Mouse (Mus musculus): ENCODE results near the gene Mettl8. TPM values are rescaled to one million over a fixed set of nuclear protein-coding genes. Genes with fewer than 3 reads are reported as not detected.

The Mettl8 gene
- total RNA-seq (2021): 10 to 100 TPM; 11.0 to 13.3 TPM
- long read RNA-seq, experiment 1, transcript Mettl8-204 (10 exons, 2,347 nt): major isoform, 12 of 16 reads
- long read RNA-seq, experiment 1, partial matches to known transcripts: 0 of 16 reads
- long read RNA-seq, experiment 1, other reads (novel, unspliced or antisense): 4 of 16 reads
- long read RNA-seq, experiment 2, transcript Mettl8-204 (10 exons, 2,347 nt): major isoform, 56 of 89 reads
- long read RNA-seq, experiment 2, partial matches to known transcripts: 4 of 89 reads
- long read RNA-seq, experiment 2, other reads (novel, unspliced or antisense): 29 of 89 reads

GRCm38 (mm10) chr2:71055300-71056114, at the start of gene Mettl8, which contains the start of gene Dcaf17:
TSS of gene Mettl8 (minus strand) at chr2:71055583.
TSS of gene Dcaf17 (plus strand) at chr2:71055328.
- DNase-seq (ENCODE audit: low spot score in 2 of 2): peak; percentile 83 to 87

GRCm38 (mm10) chr2:71104696-71105095, 49.3 kb upstream of the Mettl8 start:
- DNase-seq (ENCODE audit: low spot score in 2 of 2): no peak

DNA sequence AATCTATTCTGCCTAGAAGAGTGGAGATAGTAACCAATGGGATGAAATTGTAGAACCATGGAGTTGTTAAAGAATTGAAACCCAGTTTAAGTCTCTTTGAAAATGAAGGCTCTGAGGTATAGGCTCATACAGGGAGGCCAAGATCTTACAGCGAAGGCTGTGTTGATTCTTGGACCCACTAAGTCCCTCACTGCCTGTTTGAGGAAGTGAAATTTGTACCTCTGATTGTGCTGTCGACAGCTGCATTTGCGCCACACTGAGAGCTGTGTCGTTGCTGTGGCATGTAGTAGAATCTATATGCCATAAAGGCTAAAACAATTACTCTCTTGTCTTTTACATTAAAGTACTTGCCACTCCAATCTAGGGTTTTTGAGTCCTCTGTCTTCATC, 47.9 kb upstream of the Mettl8 start:
- no peak for DNase-seq (ENCODE audit: low spot score in 2 of 2)

DNA sequence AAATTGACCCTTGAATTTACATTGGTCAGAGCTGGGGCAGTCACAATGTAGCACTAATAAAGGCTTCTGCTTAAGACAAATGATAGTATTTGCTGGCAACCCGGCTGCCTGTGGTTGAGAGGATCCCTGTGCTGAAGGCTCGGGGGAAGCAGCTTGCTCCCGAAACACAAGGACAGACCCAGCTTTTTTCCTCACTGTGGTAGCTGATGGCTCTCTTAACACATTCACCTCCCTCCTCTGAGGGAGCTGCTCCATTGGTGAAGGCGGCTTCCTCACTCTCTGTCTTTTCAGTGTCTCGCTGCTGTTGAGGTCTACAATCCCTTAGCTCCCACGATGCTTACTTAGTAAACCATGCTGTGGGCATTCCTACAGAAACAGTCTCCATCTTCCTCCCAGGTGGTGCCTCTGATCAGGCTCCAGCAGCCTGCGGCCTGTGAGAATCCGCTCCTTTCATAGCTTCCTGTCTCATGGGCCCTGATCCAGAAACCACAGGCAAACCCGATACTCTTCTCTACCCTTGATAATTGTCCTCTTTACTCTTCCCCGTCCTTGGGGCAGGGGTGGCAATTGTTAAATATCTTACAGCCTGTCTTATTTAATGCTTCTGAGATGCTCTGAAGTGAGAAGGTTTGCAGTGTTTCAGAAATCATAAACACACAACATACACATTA, 47.4 kb upstream of the Mettl8 start:
- no peak for DNase-seq (ENCODE audit: low spot score in 2 of 2)

GRCm38 (mm10) chr2:71096170-71096569, 40.8 kb upstream of the Mettl8 start:
- DNase-seq (ENCODE audit: low spot score in 2 of 2): peak in 1 of 2 experiments; percentile 4

DNA sequence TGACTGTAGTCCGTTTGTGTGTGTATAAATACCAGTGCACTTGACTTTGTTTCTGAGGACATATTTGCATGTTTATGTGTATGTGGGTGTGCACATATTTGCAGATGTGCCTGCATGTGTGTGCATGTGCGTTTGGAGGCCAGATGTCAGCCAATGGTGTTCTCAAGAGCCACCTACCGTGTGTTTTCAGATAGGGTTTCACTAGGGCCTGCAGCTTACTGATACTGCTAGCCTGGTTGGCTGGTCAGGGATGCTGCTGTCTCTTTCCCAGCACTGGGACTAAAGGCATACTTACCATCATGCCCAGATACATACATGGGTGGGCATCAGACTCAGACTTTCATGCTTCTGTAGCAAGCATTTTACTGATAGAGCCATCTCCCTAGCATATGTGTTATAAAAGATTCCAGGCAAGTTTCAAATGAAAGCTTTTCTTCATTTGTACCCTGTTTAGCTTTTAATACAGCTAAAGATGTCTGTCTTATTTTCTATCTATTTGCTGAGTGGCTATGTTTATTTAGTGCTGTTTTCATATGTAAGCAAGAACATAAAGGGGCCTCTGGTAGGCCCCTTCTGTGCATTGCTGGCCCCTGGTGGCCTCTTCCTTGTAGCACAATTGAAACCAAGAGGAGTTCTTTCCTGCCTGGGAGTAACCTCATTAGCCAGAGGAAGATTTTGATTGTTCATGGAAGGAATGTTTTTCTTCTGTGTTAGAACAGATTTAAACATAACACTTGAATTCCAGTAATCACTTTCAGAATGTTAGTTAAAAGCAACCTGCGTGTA, 35.5 kb upstream of the Mettl8 start:
- DNase-seq (ENCODE audit: low spot score in 2 of 2): no peak

GRCm38 (mm10) chr2:71089766-71090165, 34.4 kb upstream of the Mettl8 start:
- no peak for DNase-seq (ENCODE audit: low spot score in 2 of 2)

- DNase-seq (ENCODE audit: low spot score in 2 of 2): no peak
Observed at GRCm38 (mm10) chr2:71083454-71084193, 28.2 kb upstream of the Mettl8 start.

- DNase-seq (ENCODE audit: low spot score in 2 of 2): no peak
Observed at GRCm38 (mm10) chr2:71082416-71082815, 27.0 kb upstream of the Mettl8 start.

- no peak for DNase-seq (ENCODE audit: low spot score in 2 of 2)
Observed at GRCm38 (mm10) chr2:71073828-71074227, 18.4 kb upstream of the Mettl8 start.

- no peak for DNase-seq (ENCODE audit: low spot score in 2 of 2)
Observed at GRCm38 (mm10) chr2:71073330-71073729, 17.9 kb upstream of the Mettl8 start.

DNA sequence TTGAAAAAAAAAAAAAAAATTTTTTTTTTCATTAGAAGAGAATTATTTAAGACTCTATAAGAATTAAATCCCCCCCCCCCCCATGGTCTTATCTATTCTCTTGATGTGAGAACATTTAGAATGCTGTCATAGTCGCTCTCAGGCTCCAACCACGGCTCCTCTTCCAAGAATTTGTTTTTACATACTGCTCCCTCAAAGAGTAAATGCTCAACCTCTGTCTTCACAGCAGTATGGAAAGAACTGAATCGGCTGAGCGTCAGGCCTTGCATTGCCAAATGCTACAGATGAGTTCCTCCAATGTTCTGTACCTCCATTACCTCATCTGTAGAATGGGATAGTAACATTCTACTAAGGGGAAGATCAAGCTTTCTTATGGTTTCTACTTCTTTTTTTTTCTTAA, 16.2 kb upstream of the Mettl8 start:
- no peak for DNase-seq (ENCODE audit: low spot score in 2 of 2)

DNA sequence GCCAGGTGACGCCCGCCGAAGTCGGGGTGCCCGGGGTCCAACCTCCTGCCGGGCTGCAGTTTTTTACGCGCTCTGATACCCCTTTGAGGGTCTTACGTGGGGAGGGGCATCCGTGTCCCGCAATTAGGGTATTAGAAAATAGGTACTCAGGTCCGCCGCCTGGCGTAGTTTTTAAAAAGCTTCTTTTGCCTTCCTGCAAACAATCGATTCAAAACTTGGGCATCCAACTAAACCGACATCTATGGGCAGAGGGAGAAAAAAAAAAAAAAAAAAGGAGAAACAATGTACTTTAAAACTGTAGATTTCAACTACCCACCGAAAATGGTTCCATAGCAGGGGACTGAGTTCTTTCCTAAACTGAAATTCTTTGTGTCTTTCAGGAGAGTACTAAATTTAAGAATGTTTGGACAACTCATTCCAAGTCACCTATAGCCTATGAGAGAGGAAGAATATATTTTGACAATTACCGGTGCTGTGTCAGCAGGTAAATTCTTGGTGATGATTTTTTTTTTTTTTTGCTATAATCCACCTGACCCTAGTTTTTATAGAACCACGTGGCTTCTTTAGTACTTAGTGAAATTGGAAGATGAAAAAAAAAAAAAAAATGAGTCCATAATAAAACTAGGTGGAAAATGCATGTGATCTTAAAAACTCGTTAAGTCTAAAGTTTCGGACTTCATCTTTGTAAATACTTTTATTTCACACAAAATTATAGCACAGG, 892 bp upstream of the Mettl8 start:
- no peak for DNase-seq (ENCODE audit: low spot score in 2 of 2)

- no peak for DNase-seq (ENCODE audit: low spot score in 2 of 2)
Observed at GRCm38 (mm10) chr2:71054716-71055115, 667 bp downstream of the Mettl8 start.

DNA sequence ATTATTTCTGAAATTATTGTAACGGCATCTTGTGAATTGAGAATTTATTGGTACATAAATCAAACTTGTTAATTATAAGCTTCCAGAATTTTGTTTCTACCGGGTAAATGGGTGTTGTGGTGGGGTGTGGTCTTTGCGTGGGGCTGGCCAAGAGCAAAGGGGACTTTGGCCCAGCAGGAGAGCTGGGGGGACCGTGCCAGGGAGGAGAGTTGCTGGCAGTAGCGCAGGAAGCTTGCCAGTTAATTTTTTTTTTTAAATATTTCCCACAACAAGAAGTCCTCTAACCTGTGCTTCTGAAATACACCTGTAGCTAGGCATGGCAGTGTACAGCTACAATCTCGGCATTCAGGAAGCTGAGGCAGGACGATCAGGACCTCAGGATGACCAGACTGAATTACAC, 4.9 kb downstream of the Mettl8 start:
- no peak for DNase-seq (ENCODE audit: low spot score in 2 of 2)

DNA sequence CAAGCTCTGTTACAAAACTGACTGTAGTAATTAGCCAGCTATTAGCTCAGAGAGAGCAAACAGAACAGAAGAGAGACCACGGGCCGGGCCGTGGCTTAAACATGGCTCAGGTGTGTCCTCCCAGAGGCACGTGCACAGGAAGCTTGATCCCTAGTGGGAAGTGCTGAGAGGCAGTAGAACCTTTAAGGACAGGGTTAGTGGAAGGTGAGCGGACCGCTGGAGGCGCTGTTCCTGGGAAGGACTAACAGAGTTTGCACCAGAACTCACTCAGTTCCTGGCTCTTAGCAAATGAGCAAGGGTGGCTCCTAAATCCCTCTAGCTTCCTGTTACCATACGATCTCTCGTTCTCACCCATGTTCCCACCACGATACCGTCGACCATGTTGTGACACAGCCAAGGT, 6.5 kb downstream of the Mettl8 start:
- no peak for DNase-seq (ENCODE audit: low spot score in 2 of 2)

- DNase-seq (ENCODE audit: low spot score in 2 of 2): no peak
Observed at GRCm38 (mm10) chr2:71046751-71047320, 8.5 kb downstream of the Mettl8 start.

GRCm38 (mm10) chr2:71046151-71046550, 9.2 kb downstream of the Mettl8 start:
- no peak for DNase-seq (ENCODE audit: low spot score in 2 of 2)

DNA sequence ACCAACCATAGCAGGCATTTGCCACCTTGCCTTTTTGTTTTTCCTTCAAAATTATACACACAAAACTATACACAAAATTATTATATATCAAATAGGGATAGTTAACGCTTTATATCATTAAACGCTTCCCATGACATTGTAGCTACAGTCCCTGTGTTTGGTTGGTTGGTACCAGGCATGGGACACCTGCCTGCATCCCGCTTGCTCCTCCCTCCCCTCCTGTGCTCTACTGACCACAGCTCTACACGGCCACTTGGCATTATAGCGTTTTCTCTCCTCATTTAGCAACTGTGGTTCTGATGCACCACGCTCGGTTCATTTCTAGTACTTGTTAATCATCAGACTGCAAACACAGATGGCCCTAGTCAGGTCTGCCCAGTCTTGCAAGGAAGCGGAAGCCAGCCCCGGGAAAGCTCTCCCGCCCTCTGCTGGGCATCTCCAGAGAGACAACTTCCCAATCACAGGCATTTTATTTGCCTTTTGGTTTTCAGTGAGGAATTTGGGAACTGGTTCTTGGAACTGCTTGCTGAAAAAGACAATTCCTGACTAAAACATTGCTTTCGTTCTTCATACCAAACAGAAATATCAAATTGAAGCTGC, 15.8 kb downstream of the Mettl8 start:
- DNase-seq (ENCODE audit: low spot score in 2 of 2): peak; percentile 76 to 78
